Mouse (Mus musculus): ENCODE measurements around the gene Slc25a34.

GRCm38 (mm10) chr4:141627502-141627901, 3.9 kb upstream of the Slc25a34 start:
- TF ChIP-seq CTCF (IDR thresholded peaks at IDR 0.05; ENCODE audit: control insufficient read depth, insufficient read depth, insufficient read length): no peak
- TF ChIP-seq MAX (IDR thresholded peaks at IDR 0.05): no peak
- TF ChIP-seq USF1 (IDR thresholded peaks at IDR 0.05; ENCODE audit: low read depth): no peak
- no peak for TF ChIP-seq CEBPB (IDR thresholded peaks at IDR 0.05; ENCODE audit: low read depth)
